Mouse (Mus musculus) lung, postnatal 14 days (tissue): ENCODE measurements around the gene Mcoln2.
A peak's percentile ranks its signal among the peaks of the same experiment; 100 is the strongest.
"Not testable (repeated sequence)": the region's sequence is repeated elsewhere in the genome, so short reads cannot be mapped to it uniquely, and the experiment has no call there.

Experiments used
- DNase-seq: peaks from one replicate; pipeline ENCODE4 v3.0.0; 2021

Mcoln2 gene

DNA sequence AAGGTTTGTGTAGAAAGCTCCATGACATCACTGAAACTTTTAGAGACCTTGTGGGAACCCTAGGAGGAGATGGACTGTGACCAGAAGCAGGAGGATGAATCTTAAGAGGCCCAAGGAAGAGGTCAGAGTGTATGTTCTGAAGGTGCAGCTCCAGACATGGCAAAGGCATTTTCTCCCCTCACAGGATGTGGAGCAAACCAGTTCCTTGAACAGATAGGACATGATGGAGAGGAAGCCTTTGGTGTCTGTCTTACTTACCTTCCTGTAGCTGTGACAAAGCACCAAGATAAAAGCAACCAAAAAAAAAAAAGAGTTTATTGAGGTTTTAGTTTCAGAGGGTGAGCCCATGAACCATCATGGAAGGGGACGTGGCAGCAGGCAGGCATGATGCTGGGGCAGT is 42.9 kb downstream of the Mcoln2 start:
- no peak for DNase-seq

DNA sequence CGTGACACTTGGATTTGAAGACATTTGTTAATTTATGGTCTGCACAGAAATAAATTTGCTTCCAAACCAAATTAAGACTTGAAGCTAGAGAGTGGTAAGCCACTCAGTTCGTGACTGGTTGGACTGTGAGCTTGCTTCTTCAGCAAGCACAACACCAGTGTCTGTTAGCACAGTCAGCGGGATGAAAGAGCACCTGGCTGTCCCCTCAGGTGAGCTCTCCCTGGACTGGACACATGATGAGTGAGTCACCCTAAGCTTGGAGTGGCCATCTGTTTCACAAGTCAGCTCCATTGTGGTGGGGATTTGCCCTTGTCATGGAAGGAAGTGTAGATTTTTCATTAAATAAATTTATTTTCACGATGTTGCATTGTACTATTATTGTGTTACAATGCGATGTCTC is 45.5 kb downstream of the Mcoln2 start:
- DNase-seq, result no peak

DNA sequence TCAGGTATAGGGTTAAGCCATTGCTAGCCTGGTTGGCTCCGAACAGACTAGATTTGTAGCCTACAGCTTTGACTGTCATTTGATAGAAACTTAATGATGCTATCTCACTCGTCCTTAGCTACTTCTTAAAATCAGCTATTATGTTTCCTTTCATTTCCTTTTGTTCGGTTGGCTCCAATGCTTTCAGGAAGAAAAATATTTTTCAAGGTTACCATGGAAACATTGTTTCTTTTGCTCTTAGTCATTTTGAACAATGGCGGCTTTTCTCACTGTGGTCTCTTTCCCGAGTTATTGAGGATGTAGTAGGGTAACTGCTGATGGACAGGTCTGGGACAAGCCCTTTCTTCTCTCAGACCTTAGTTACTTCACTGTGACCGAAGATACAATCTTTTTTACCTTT is 46.7 kb downstream of the Mcoln2 start:
- DNase-seq, result no peak

DNA sequence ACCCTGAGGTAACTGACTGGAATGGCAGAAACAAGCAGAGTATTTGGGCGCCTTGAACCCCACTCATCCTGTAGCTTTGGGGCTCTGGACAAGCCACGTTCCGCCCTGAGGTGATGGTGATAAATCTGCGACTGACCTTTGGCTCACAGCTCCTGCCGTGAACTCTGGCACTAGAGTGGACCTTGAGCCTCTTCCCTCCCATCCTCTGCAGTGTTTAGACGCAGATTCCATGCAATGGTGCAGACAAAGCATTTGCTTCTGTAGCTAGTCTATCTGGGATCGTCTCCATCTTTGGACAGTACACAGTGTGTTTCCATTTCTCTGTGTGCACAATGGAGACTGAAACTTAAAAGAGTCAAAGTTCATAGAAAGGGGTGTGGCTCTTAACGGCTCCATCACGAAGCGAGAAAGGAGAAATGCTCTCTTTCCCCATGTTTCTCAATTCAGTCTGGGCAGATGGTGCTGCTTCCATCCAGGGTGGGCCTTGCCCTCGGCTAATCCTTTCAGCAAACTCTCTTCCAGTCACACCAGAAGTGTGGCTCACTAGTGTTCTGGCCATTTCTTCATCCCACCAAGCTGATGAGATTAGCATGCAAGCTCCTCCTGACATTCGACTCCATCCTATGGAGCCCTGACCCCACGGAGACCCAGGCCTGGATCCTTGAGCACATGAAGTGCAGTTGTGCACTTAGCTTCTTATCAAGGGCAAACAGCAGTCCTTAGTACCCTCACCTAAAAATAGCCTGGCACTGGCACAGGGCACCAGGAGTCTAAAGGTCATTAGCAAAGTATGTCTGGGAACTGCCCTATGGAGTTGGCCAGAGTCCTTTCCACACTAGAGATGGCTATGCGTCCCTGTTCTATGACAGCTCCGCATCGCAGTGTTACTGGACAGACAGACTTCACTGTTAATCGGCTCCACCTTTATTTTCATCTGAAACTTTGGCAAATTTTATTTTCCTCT is 47.4 kb downstream of the Mcoln2 start:
- DNase-seq, result no peak

DNA sequence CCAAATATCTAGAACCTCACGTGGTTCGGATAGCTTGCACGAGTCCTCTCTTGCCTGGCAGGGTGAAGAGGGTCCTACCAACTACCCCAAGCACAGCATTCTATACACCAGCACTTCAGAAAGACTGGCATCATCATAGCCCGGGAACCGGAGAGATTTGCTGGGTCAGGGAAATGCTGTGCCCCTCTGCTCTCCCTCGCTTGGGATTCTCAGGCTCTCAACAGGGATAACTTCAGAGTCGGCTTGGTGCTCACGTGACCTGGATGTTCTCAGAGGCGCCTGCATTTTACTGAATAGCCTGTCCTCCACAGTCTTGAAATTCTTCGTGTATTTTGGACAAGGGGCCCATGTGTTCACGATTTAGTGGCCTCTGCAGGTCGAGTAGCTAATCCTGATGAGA is 48.2 kb downstream of the Mcoln2 start:
- no peak for DNase-seq

DNA sequence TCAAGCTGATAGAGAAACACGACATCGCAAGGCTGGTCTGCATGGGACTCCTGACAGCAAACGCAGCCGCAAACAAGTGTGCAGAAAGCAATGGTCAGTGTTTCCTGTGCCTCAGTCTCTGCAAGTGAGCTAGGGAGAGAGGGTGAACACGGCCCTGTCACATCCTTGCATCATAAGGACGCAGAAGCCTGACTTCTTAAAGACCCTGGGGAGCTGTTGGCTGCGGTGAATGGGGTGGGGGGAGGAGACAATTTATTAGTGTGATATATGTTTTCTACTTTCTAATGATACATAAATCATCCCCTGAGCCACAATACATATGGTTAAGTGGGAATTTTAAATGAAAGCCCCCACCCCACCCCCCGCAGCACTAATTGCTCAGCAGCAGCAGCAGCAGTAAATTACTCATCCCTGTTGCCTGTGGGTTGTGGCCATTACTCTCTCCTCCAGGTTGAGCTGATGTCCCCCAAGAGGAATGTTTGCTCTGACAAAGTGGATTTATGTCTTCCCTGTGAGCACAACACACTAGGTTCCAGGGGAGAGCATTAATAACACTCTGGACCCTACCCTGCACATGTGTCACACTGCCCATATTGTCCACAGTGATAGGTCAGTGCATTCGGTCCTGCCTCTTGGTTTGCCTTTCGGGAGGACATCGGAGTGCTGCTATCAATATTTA is 49.3 kb downstream of the Mcoln2 start:
- DNase-seq, result no peak

DNA sequence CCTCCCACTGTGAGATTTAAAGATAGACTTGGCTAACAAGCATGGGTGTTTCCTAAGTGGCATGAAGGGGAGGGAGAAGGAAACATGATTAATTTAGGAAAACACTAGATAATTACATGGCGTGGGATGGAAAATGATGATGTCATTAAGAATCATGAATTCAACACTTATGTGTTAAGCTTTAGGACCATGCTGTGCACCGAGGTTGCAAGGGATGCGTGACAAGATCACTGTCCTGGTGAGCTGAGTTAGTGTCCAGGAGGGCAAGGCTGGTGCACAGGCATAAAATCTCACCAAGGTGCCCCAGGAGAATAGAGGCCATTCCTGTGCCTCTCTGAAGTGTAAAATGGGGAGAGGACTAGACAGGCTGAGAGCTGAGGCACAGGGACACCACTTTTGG is 49.9 kb downstream of the Mcoln2 start:
- DNase-seq, result no peak

DNA sequence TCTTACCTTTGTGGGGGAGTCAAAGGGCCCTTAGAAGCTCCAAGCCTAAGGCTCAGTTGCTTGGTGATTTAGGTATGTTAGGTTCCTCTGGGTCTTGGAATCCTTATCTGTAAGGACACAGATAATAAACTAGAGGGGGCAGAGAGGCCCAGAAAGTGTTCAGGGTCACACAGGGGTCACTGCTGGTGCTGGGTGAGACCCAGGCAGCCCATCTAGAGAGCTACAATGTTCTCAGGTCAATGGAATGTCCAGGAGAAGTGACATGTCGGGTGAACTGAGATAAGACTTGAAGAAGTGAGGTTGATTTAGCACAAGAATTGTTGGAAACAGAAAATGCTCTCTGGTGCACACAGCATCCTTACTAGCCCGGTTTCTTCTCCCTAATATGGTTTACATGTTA is 54.7 kb downstream of the Mcoln2 start:
- DNase-seq, result no peak

DNA sequence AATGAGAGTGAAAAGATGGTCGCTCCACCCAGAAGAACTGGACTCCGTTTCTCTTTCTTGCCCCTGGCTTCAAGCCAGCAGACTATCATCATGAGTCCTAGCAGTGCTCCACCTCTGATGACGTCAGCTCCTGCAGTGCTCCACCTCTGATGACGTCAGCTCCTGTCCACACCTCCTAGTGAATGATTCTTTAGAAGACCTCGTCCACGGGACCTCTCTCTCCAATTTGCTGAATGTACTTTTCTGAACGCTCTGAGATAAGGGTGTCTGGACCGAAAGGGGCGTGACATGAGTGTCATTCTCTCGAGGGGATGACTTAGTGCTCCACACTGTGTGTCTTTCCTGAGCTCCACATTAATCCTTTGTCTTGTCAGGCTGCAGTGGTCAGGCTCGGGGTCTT is 55.7 kb downstream of the Mcoln2 start:
- no peak for DNase-seq

DNA sequence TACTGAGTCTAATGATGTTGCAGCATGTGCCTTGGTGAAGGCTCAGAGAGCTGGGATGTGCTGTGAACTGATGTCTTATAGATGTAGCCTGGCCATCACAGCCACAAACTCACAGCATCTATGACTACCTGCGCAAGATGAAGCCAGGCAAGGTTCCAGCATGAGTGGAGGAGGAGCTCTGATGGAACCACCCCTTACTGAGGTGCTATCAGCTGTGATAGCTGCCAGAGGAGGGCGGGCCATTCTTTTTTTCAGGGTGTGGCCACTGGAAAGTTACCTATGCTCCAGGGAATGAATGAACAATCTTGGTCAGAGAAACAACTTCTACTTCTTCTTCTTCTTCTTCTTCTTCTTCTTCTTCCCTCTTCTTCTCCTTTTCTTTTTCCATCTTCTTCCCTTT is 57.0 kb downstream of the Mcoln2 start:
- DNase-seq, result no peak

DNA sequence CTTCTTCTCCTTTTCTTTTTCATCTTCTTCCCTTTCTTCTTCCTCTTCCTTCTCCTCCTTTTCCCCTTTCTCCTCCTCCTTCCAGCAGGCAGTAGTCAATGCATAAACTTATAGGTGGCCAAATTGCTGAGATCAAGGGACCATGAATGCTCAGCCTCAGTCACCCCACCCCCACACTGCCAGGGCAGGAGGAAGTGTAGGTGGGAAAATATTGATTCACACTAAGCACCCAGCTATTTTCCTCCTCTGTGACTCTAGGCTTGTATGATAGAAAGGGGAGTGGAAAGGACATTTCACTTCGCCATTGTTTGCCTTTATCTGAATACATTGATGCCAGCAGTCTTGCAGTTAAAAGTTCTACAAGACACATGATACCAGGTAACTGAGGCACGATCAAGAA is 57.8 kb downstream of the Mcoln2 start:
- no peak for DNase-seq

DNA sequence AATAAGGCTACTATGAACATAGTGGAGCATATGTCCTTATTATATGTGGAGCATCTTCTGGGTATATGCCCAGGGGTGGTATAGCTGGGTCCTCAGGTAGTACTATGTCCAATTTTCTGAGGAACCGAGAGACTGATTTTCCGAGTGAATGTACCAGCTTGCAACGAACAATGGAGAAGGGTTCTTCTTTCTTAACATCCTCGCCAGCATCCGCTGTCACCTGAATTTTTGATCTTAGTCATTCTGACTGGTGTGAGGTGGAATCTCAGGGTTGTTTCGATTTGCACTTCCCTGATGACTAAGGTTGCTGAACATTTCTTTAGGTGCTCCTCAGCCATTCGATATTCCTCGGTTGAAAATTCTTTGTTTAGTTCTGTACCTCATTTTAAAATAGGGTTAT is 60.1 kb downstream of the Mcoln2 start:
- not testable (repeated sequence) for DNase-seq

DNA sequence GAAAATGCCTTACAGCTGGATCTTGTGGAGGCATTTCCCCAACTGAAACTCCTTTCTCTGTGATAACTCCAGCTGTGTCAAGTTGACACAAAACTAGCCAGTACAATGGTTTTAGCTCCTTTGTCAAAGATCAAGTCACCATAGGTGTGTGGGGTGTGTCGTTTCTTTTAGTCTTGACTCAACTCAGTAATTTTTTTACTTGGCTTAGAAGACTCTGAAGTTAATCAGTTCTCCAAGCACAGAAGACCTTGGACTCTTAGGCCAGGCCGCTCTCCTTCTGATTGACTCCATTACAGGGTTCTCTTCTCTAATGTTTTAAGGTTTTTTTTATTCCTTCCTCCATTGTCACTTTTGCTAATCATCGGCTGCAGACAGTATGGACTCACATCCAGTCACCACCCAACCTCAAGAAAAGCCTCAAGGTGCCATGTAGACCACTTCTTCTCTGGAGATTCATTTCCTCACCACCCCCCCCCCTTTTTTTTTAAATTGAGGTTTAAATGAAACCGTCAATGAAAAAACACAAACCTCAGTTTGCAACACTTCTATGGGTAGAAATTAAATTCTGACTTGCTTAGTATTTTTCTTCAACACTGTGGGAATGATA is 61.6 kb downstream of the Mcoln2 start:
- DNase-seq, result no peak

DNA sequence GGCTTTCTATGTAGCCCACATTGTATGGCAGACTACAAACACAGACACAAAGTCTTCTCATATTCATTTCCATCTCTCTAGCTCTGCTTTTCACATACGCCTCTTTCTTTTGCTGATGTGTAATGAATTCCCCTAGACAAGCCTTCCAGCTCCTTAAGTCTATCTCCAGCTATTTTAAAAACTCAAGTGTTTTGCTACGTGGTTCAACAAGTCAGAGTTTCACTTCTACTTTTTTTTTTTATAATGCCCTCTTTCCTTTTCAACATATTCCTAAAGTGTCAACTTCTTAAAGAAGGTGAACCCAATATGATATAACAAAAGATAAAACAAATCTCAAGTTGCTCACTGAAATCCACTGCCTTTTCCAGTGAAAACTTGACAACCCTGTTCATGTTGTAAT is 62.3 kb downstream of the Mcoln2 start:
- DNase-seq, result no peak

DNA sequence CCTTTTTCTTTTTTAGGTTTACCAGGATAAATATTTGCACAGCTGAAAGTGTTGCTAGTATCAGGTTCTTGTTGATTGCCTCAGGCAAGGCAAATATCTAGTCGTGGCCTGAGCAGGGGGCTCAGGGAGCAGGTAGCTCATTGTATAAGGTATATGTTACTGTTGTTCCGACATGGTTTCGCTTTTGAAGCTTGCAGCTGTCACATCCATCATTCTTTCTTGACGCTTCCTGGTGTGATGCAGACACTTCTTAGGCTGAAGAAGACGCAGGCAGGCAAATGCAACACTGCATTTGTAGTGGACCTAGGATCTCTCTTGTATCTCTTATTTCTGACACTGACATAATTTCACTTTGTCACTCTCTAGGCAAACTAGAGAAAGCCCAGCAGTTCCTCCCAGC is 63.7 kb downstream of the Mcoln2 start:
- DNase-seq, result no peak

DNA sequence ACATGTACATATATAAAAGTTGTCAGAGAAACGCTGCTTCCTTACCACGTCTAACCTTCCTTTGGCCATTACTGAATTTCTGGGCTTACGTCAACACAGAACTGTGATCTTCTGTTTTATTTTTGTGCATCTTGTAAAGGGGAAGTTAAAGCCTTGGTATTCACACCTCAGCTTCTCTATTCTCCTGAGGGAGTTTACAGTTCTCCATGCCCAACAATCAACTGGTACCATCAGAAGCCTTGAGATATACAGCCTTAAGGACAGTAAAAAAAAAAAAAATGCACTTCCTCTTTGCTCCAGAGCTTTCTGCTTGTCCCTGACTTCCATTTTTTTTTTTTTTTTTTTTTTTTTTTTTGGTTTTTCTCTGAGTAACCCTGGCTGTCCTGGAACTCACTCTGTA is 66.9 kb downstream of the Mcoln2 start:
- DNase-seq, result no peak

DNA sequence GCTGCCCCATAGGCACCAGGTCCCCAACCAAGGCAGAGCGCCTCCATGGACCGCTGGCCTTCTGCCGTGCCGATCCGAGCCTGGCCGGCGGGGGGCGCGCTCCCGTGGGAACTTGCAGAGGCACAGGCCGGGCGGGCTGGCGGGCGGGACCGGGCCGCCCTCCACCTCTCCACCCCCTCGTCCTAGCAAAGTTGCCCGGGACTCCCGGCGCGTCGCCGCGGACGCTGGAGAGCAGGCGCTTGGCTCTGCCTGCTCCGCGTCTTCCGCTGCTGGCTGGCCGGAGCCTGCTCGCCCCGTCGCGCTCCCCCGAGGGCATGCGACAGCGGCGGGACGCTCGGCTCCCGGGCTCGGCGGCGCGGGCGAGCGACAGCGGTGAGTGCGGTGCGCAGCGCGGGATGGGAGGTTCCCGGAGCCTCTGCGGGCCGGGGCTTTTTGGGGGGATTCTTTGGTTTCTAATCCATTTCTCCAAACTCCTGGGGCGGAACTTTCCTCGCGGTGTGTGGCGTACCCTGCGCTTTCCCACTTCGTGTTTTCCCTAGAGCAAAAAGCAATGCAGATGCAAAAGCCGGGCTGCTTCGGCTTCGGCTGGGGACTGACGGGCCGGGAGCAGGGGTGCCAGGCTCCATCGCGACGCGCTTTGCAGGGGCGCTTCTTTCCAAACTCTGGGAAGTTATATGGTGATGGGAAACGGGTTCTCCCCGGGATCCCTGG is 71.3 kb downstream of the Mcoln2 start, which contains the start of gene Lpar3:
Gene Lpar3, plus strand, starts transcription at position 188 of the 711 bp plus-strand sequence.
- peak; percentile 84 for DNase-seq

DNA sequence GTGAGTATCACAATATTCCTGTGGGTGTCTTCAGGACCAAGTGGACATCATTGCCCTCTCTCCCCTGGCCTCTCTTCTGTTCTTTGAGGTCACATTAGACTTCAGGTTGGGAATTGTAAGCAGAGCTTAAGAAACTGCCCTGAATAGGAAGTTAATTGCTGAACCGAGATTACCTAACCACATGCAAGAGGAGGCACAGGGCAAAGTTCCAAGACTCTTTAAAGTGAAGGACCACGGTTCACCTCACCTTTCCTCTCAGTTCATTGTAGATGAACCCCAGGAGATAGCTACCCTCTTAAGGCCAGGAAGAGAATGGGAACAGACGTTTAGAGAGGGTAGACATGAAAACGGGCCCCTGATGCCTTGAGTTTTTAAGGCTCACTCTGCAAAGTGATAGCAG is 74.6 kb downstream of the Mcoln2 start:
- DNase-seq, result no peak

DNA sequence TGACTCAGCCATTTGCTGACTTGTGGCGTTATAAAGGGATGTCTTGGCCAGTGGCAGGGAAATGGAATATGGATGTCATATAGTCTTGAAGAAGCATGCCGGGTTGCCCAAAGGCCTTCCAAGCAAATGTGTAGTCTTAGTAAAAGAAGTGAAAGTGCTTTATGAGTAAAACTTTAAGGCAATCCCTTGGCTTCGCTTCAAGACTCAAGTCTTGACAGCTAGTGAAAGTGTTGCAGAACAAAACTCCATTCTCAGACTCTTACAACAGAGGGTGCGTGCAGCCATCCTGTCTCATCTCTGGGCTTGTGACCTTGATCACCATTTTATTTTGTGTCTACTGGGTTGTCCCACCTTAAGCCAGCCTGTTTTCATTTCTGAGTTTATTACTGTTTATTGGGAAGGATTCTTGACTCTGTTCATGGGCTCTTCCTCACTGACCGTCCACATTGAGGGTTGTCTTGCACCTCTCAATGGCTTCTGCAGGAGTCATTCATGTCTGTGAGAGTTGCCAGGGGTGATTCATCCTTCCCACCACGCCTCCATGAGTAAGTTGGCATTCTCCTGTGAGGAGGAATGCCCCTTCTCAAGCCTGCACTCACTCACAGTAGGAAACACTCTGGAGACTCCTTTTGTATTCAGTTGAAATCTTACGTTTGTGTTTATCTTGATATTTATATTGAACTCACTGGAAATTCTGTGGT is 75.6 kb downstream of the Mcoln2 start:
- DNase-seq, result no peak

DNA sequence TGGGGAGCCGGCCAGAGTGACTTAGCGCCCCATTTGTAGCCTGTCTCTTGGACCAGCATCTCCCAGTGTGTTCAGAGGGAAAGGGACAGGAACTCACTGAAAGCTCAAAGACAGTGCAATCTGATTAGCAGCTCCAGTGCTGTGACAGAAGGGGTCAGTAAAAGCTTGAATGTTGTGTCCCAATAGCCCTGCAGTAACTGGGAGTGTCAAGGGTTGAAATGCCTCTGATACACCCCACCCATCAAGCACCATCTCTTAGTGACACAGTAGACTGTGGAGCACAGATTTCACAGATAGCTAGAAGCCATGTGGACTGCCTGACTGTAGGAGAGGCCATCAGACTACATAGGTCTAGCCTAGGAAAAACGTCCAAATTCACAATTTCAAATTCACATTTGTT is 77.8 kb downstream of the Mcoln2 start:
- DNase-seq, result no peak

DNA sequence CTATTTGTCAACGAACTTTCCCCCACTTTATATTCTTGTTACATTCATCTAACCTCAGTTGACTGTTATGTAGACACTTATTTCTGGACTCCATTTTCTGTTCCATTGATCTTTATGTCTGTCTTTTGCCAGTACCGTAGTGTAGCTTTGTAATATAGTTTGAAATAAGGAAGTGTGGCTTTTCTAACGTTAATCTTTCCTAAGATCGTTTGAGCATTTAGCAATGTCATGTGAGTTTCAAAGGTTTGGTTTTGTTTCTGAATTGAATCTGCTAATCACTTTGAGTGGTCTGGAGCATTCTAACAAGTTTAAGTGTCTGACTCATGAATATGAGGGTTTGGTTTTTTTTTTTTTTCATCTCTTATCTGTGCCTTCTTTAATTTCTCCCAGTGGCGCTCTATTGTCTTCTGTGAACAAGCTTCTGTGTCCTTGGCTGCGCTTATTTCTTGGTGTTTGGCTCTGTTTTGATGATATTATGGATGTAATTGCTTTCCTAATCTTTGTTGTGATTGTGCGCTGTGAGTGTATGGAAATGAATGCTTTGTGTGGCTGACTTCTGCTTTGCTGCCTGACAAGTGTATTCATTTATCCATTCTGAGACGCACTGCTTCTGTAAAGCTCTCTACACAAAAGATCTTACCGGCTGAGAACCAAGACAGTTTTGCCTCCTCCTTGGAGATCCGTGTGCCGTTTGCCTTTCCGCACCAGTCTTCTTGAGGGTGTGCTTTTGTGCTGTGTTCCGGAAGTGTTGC is 79.1 kb downstream of the Mcoln2 start:
- no peak for DNase-seq

DNA sequence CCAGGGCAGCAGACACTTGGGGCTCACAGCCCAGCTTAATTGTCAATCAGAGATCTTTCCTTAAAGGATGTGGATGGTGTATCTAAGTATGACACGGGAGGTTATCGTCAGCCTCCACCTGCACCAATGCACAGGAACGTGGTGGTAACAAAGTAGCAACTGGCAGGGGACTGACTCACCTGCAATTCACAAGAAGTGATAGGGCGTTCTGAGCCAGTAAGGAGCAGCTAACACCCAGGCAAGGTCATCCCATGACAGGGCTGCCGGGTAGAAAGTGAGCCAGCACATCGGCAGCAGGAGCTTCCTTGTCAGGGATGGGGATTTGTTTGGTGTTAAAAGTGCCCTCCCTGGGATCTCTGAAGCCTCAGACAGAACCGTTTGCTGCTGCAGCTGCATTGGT is 83.1 kb downstream of the Mcoln2 start:
- DNase-seq, result no peak
